15 mouse cellular contexts compared by ENCODE assay signal in genomic region chr17:50070822-50071601, GRCm38 (mm10).
DNase-seq lines count a peak whose midpoint lies in the region; TF ChIP-seq lines count a peak whose summit lies in the region.
"Had no signal": no experiment of that assay in that cellular context is flagged by ENCODE, and none has a peak within 500 bp of the region (broad histone marks: within the 10 kb centered on the region; RNA-seq: fewer than 3 reads in every experiment).

No protein-coding gene starts in this region.

- H3K9ac ChIP-seq in heart, adult 2 months (ENCODE audit: low read depth, low read length): no peak overlapping the region
- H3K9ac ChIP-seq: embryonic facial prominence, embryonic 12.5 days; forebrain, postnatal 0 days; midbrain, embryonic 15.5 days had no signal

- H3K27me3 ChIP-seq in heart, adult 2 months (ENCODE audit: control insufficient read depth, insufficient read depth, low read length): no peaks in the 10 kb centered on the region
- H3K27me3 ChIP-seq: embryonic facial prominence, embryonic 12.5 days; midbrain, embryonic 15.5 days; Patski had no signal

- H3K27ac ChIP-seq in heart, adult 2 months: peak overlapping the region; percentile 77
- H3K27ac ChIP-seq in macrophage: peak overlapping the region; percentile 62
- H3K27ac ChIP-seq: embryonic facial prominence, embryonic 12.5 days; midbrain, embryonic 15.5 days had no signal

- peaks cover 4% of the 10 kb centered on the region; the same call in 1 of the 2 replicates for H3K4me1 ChIP-seq in heart, adult 2 months (ENCODE audit: control insufficient read depth, insufficient read depth, low read length)
- H3K4me1 ChIP-seq: embryonic facial prominence, embryonic 12.5 days; midbrain, embryonic 15.5 days had no signal

- DNase-seq in heart, adult 2 months: no peak
- DNase-seq in heart, adult 18-20 months: no peak
- DNase-seq in c-Kit-positive CD71-negative TER-119-negative erythroid progenitor cells, embryonic 14.5 days (ENCODE audit: low read depth): peak; percentile 18
- DNase-seq in liver (peak; percentile 49), adipocyte (ENCODE audit: low spot score) (no peak)
- no peak for DNase-seq in cerebellum, postnatal 25 days
- DNase-seq in gastrocnemius, postnatal 4 days (ENCODE audit: low spot score in 2 of 2): no peak
- DNase-seq: cerebellum, adult 11-12 months; layer of hippocampus, postnatal 36 days; left cerebral cortex, postnatal 4 days had no signal

- TF ChIP-seq CTCF in heart, adult 2 months (IDR thresholded peaks at IDR 0.05): no peak

- H3K79me2 ChIP-seq in heart, adult 2 months (replicated peaks; ENCODE audit: control insufficient read depth, insufficient read depth, low read length): no peaks in the 10 kb centered on the region
- no peaks in the 10 kb centered on the region for H3K79me2 ChIP-seq in macrophage (ENCODE audit: inconsistent target)

- no peak for TF ChIP-seq EP300 in heart, adult 2 months (IDR thresholded peaks at IDR 0.05; ENCODE audit: insufficient read depth, low read depth, low read length)

- WGBS in heart, adult 2 months: 84% methylated on average over 7 of the region's 7 CpGs
- WGBS in macrophage (ENCODE audit: missing documents): 48% methylated on average over 7 of the region's 7 CpGs

- H3K36me3 ChIP-seq in heart, adult 2 months (ENCODE audit: control insufficient read depth, insufficient read depth, low read length): peaks cover 4% of the 10 kb centered on the region
- peaks cover 31% of the 10 kb centered on the region; the same call in 1 of the 2 replicates for H3K36me3 ChIP-seq in macrophage (ENCODE audit: inconsistent target)
- H3K36me3 ChIP-seq: embryonic facial prominence, embryonic 12.5 days; midbrain, embryonic 15.5 days had no signal

- no peak for TF ChIP-seq POLR2A in heart, adult 2 months (IDR thresholded peaks at IDR 0.05; ENCODE audit: insufficient read depth, low read depth, low read length)

- no peak overlapping the region for H3K4me3 ChIP-seq in heart, adult 2 months
- H3K4me3 ChIP-seq in macrophage (ENCODE audit: inconsistent target): no peak overlapping the region
- H3K4me3 ChIP-seq: embryonic facial prominence, embryonic 12.5 days; midbrain, embryonic 15.5 days had no signal

- intact Hi-C loops in heart, adult 2 months (cut with DNase I): no loop called here

Comparison
In these comparisons a context has a peak if more than half of its experiments do, and no peak if none do; other contexts are left out.
1. DNase-seq: peak in c-Kit-positive CD71-negative TER-119-negative erythroid progenitor cells, embryonic 14.5 days (single experiment) and liver (single experiment); none in heart, adult 2 months (0 of 2), heart, adult 18-20 months (0 of 2), adipocyte (single experiment), cerebellum, postnatal 25 days (0 of 2) and gastrocnemius, postnatal 4 days (0 of 2).